Mouse (Mus musculus) neural tube, embryonic 10.5 days (tissue): ENCODE data around the gene Cntnap2.

Experiments used
- DNase-seq: peaks from one replicate; pipeline ENCODE4 v3.0.0-alpha.2; 2017; ENCODE audit warnings: low spot score; ENCODE audit errors: extremely low spot score

Gene Cntnap2

DNA sequence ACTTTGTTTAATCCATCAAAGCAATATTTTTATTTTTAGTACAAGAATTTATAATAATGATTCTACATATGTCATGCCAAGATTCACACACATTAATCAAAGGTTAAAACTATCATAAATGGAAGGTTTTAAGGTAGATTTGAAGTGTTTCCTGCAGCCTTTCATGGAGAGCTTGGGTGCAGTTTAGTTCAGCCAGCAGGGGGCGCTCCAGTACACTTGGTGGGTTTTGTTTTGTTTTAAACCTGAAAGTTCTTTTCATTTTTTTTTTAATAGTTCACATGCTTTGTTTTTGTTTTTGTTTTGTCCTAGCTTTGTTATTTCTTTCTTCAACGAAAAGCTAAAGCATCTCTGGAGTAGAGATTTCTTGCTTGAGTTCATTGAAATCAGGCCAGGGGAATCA lies 264.3 kb downstream of the Cntnap2 start:
- DNase-seq, result peak; percentile 61

GRCm38 (mm10) chr6:45327952-45328485 lies 268.9 kb downstream of the Cntnap2 start:
- no peak for DNase-seq

GRCm38 (mm10) chr6:45345396-45345795 lies 286.2 kb downstream of the Cntnap2 start:
- DNase-seq, result no peak

DNA sequence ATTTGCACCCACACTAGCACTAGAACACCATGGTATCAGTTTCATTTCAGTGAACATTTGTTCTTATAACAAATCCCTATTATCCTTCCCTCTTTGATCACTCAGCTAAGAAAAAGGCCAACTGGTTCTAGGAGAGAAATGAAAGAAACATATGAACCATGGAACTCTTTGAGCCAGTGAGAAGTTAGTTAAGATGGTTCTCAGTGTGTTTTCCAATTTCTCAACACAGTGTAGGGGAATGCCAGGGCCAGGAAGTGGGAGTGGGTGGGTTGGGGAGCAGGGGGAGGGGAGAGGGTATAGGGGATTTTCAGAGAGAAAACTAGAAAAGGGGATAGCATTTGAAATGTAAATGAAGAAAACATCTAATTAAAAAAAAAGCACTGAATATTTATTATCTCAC lies 286.8 kb downstream of the Cntnap2 start:
- no peak for DNase-seq

- DNase-seq, result no peak
Observed at GRCm38 (mm10) chr6:45366442-45366841, 307.3 kb downstream of the Cntnap2 start.

GRCm38 (mm10) chr6:45381126-45381525 lies 322.0 kb downstream of the Cntnap2 start:
- no peak for DNase-seq

- no peak for DNase-seq
Observed at GRCm38 (mm10) chr6:45389034-45389433, 329.9 kb downstream of the Cntnap2 start.

GRCm38 (mm10) chr6:45413629-45414028 lies 354.5 kb downstream of the Cntnap2 start:
- DNase-seq, result no peak

DNA sequence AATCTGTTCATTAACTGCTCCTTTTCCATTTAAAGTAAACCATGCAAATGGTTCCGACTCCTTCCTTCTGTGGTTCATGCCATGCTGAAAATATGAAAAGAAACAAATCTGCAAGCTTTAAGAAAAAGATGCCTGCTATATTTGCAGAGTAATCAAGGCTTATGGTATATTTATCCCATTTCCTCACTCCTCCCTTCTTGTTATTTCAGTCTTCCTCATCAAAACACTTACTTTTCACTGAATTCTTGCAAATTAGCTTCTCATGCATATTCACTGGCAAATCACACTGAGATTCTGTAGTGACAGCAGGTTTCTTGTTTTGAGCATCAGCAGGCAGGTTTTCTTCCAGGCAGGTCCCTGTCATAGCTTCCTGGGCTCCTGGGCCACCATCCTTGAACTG lies 396.3 kb downstream of the Cntnap2 start:
- no peak for DNase-seq

DNA sequence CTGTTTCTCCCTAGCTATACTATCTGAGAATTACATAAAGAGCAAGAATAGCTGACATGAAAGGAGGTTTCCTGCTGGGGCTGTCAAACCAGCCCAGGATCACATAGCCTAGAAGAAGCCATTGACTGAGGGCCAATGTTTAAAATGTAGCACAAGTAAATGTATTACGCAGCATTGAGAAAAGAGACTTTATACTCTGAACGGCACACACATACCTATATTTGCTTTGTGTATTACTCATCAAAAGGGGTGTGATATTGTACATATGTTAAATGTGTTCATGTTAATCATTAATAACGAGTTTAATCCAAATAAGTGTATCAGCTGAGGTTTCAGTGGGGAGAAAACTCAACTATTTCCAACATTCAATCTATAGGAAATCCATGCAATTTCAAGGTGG lies 459.1 kb downstream of the Cntnap2 start:
- no peak for DNase-seq

- DNase-seq, result no peak
Observed at GRCm38 (mm10) chr6:45536999-45537398, 477.8 kb downstream of the Cntnap2 start.

- DNase-seq, result peak; percentile 19
Observed at GRCm38 (mm10) chr6:45544319-45544875, 485.2 kb downstream of the Cntnap2 start.

DNA sequence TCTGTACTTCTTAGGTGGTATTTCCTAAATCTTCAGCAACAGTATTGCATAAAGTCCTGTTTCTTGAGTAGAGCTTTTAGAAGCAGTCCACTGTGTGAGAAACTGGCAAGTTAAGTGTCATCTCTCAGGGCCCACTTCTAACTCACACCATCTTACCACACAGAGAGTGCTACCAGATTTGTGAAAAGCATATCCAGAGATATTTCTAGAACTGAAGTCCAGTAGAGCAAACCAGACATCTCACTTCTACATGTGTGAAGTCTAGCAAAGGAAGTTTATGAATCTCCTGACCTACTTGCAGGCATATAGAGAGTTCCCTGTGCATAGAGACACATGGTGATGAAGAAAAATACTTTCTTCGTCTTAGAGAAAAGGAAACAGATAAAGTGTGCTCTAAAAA lies 500.6 kb downstream of the Cntnap2 start:
- DNase-seq, result no peak

- DNase-seq, result no peak
Observed at GRCm38 (mm10) chr6:45584467-45585094, 525.4 kb downstream of the Cntnap2 start.

- DNase-seq, result no peak
Observed at GRCm38 (mm10) chr6:45589084-45589483, 529.9 kb downstream of the Cntnap2 start.

DNA sequence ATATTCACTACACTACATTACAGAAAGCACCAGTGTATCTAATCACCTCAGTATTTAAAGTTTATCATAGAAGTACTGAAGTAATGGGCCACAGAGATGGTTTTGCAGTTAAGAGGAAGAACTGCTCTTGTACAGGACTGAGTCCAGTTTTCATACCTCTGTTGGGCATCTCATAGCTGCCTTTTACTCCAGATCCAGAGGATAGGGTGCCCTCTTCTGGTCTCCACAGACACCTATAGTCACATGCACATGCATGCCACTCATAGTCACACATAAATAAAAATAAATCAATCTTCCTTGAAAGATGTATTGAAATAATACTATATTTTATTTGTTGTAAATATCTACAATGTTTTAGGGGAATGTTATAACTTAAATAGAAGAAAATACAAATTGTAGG lies 587.9 kb downstream of the Cntnap2 start:
- no peak for DNase-seq

GRCm38 (mm10) chr6:45648419-45648818 lies 589.3 kb downstream of the Cntnap2 start:
- no peak for DNase-seq

DNA sequence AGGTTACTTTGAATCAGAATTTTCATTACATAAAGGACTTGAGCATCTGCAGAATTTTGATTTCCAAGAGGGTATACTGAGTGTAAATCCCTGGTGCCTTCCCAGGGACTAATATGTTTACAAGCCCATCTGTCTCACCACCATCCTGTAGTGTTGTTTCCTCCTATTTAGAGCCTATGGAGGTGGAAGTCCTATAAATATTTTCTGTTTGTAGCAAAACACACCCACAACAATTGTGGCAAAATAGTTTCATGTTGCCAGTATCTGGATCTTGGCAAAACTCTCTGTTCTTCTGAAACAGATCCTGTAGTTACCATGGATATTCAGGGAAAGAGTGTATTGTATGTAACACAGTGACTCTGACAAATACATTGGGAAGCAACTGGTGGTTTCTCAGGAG lies 641.1 kb downstream of the Cntnap2 start:
- no peak for DNase-seq

DNA sequence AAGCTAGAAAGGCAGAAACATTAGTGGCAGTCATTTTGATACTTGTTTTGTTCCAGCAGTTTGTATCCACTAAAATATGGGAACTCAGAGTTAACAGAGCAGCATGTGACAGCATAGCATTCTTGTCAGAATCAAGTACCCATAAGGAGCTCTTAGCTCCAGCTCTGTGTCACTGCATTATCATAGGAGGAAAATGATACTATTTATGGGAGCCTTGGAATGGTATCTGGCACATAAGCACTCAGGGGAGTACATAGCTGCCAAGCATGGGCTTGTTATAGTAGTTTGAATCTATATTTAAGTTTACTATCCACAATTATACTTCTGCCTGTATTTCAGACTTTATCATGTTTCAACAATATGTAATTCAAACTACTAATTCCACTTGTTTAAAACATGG lies 732.5 kb downstream of the Cntnap2 start:
- DNase-seq, result no peak

- DNase-seq, result no peak
Observed at GRCm38 (mm10) chr6:45841626-45842341, 782.6 kb downstream of the Cntnap2 start.

GRCm38 (mm10) chr6:45843736-45844135 lies 784.6 kb downstream of the Cntnap2 start:
- DNase-seq, result no peak

GRCm38 (mm10) chr6:45871409-45871992 lies 812.3 kb downstream of the Cntnap2 start:
- no peak for DNase-seq
